Mouse (Mus musculus) gastrocnemius, postnatal 14 days (tissue): ENCODE measurements around the gene Celsr2. TPM values are rescaled to one million over a fixed set of nuclear protein-coding genes. Genes with fewer than 3 reads are reported as not detected.

Experiments used
- DNase-seq: peaks from one replicate; pipeline ENCODE4 v3.0.0; 2021; ENCODE audit warnings: mixed read lengths
- intact Hi-C: fragments of 180-260 bp; cut with DNase I; formaldehyde crosslinking; loops from one replicate; pipeline ENCODE4 v1.15.1; 2025; ENCODE audit warnings: low total_unique reads
- total RNA-seq, 2 experiments: library from RNA; stranded (reverse); gene quantifications; 2 replicates each; pipeline ENCODE4 v1.2.3; 2021

The Celsr2 gene
- total RNA-seq, 2 experiments from 2014 or later: 3.1 TPM

DNA sequence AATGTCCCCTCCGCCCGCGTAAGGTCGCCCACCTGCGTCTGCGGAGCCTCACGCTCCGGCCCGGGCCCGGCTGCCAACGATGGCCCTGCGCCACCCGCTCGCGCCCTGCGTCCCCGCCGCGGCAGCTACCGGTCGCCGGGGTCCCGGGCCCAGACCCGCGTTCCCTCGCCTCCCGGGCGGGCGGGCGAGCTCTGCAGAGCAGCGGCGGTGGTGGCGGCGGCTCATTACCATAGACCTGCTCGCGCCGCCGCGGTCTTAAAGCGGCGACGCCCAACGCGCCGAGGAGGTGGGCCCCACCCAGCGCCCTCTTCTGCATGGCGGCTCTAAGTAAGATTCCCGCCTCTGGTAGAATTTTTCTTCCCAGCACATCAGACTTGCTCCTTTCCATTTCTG is 475 bp upstream of the Celsr2 start:
- peak; percentile 73 for DNase-seq
- intact Hi-C loops: no loop called here

DNA sequence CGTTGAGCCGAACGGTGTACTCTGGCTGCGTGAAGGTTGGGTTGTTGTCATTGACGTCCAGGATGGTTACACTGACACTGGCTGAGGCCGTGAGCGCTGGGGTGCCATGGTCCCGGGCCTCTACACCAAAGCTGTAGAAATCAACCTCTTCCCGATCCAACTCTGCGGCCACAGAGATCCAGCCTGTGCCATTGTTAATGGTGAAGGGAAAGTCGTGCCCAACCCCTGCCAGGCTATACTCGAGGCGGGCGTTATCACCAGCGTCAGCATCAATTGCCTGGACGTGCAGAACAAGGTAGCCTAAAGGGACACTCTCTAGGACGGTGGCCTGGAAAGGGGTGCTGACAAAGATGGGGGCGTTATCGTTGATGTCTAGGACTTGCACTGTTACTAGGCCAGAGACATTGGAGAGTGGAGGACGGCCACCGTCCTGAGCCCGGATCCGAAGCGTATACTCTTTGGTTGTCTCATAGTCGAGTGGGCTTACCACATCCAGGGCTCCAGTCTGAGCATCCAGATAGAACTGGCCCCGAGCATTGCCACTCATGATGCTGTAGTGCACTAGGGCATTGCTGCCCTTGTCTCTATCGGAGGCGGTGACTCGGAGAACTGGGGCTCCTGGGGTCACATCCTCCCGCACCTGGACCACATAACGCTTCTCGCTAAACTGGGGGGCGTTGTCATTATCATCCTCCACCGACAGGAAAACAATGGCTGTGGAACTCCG is 1.6 kb downstream of the Celsr2 start:
- peak; percentile 3 for DNase-seq
- intact Hi-C loops: no loop called here

DNA sequence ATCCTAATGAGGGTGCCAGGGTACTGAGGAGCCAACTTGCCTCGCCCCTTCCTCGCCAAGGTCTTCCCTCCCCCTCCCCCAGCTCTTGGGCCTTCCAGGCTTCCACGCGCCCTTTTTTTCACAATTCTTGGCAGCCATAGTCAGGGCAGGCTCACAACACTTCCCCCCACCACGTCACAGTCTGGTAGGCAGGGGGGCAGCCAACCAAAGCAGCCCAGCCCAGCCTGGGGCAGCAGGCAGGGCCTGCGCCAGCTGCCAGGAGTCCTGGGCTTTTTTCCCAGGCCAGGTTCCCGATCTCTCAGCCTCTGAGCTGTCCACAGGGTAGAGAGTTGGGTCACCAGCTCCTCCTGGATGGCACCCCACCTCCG is 3.6 kb downstream of the Celsr2 start:
- intact Hi-C loops: no loop called here
- no peak for DNase-seq

DNA sequence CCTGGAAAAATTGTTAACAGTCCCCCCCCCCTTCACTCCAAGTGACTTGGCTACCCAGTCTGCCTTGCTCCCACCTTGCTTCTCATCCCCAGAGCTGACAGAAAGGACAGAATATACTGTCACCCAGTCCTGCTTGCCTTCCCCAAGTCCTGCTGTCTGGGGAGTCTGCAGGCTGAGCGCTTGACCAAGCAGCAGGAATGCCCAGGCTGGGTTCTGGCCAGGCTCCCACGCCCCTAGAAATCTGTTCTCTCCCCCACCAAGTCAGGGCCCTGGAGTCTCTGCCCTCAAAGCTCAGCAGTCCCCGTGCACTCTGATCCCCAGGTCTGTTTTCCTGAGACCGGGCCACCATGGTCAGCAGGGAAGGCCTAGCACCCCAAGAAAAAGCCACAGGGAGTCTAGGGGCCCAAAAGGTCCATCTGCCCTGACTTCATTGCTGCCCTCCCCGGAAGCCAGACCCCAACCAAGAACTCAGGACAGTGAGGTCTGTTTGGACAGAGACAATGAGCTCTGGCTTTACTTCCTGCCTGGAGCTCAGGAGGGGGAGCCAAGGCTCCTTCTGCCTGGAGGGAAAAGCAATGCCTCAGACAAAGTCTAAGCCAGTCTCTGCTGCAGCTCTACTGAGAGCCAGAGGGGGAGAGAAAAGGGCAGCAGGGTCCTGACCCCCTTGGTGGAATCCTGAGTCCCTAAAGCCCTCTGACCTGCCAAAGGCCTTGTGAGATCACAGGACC is 4.2 kb downstream of the Celsr2 start:
- DNase-seq: no peak
- intact Hi-C loops: no loop called here

DNA sequence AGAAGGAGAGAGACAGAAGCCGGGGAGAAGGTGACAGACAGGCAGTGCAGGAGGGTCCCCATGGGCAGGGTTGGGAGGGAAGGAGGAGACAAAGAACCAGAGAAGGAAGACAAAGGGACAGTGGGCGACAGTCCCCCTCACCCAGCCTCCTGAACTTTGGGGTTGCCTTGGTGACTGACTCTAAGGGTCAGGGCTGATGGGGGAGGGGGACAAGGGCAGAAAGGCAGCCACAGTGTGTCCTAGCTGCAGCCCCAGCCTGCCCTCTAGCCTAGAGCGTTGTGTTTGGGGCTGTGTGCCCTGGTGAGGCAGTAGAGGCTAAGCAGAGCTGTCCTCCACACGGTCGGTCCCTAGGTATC is 5.0 kb downstream of the Celsr2 start:
- DNase-seq: no peak
- intact Hi-C loops: no loop called here

DNA sequence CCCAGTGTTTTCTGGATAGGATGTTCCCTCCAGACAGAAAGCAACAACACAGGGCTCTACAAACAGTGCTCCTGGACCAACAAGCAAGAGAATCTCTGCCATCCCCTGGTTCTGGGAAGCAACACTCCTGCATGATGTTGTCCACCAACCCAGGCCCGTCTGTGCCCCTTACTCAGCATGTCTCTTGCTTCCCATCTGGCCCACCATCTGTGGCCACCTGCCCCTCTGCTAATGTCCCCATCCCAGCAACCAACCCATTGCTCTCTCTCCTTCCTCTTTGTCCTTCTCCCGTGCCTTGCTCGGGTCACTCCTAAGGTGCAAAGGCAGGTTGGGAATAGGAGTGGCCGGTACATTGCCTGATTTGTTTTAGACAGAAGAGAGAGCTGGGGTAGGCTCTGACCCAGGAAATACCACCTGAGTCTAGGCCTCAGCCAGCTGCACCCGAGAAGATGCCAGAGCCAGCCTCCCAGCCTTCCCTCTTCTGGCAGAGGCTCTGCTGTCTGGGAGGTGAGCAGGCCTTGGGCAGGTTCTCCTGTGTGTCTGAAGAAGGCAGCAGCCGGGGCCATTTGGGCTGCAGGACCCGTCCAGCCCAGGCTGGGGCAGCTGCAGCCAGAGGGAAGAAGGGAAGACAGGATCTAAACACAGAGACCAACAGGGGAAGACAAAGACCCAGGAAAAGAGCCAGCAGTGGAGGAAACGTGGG is 5.5 kb downstream of the Celsr2 start:
- DNase-seq: no peak
- intact Hi-C loops: no loop called here

DNA sequence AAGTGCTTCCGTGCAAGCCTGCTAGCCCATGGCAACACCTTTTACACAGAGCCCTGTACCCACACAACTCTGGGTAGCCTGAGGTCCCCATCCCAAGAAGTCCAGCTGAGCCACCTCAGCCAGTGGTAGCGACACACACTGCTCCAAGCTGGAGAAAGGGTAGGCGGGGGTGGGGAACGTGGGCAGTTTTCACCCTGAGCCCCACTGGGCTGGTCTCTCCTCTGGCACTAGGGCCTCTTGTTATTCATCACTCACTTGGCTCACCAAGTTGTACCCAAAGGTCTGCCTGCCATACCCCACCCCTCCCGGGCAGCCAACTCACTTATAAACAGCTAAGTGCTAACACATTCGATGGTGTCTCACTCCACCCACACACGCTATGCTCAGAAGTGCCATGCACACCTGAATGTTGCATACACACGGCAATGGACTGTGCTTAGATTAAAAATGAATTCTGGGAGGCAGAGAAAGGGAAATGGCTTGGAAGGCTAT is 6.8 kb downstream of the Celsr2 start:
- intact Hi-C loops: no loop called here

DNA sequence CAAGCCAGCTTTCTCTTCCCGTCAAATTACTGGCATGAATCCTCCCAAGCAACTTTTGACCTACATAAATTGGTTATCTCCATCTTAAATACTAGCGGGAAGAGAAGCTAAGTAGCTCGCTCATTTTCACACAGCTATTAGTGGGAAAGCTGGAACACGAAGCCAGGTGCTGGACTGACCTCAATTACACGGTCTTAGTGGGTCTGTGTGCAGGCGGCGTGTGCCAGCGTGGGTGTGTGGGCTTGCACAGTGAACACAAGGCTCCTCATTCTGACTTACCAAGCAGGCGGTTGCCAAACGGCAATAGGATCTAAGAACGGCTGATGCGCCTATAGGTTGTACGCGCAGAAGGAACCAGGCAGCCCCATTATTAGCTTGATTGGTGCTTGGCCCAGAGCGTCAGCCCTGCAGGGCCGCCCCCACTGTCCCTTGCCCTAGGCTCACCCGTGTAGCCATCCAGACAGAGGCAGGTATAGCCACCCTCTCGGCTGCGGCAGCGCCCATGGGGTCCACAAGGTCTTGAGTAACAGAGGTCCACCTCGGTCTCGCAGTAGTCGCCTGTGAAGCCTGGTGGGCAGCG is 9.0 kb downstream of the Celsr2 start:
- intact Hi-C loops: no loop called here
- no peak for DNase-seq

More for the DNA sequence above, 6.8 kb downstream of the Celsr2 start:
- DNase-seq: no peak

DNA sequence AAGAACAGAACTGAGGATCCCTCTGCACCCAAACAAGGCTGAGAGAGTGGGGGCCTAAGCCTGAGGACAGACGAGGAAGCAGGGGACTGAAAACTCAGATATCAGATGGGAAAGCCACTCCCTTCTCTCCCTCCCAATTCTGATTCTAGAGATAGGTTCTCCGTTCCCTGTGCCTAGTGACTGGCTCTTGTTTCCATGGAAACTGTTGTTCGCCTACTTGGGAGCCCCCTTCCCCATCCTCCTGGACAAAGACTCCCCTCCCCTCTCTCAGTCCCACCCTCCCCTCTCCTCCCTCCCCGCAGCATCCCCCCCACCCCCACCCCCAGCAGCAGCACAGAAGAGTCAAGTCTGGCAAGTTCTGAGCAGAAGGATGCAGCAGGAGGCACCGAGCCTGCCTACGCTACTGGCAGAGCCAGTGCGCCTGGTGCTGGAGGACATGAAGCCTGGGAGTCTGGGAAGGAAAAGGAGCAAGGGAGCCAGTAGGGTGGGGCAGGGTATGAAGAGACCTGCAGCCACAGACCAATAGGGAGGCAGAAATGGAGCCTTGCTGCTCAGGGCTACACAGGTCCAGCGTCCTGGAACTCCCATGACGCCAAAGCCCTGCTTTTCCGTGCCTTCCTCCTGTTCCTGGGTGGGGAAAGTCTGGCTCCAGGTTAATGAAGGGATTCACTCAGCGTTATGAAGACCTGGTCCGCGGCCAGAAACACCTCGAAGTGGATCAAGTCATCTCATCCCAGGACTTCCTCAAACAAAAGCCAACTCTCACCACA is 9.6 kb downstream of the Celsr2 start:
- intact Hi-C loops: no loop called here
- no peak for DNase-seq

DNA sequence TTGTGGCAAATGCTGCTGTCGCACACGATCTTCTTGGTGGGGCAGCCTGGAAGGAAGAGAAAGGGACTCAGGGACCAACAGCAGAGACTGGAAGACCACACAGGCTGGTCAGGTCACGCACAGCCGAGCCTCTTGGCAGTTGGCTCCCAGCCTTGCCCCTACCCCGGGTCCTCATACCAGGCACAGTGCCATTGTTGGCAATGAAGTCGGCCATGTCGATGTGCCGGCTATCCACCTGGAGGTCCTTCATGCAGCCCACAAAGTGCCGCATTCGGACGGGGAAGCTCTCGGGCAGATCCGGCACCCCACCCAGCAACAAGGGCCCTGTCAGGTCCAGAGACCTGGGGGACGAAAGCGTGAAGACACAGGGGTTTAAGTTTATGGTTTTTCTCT is 12.8 kb downstream of the Celsr2 start:
- DNase-seq: peak; percentile 5
- intact Hi-C loops: loop anchor here (5.0 kb wide), 1 partner anchor 160 kb away; the partner anchor contains the start of gene Tmem167b

DNA sequence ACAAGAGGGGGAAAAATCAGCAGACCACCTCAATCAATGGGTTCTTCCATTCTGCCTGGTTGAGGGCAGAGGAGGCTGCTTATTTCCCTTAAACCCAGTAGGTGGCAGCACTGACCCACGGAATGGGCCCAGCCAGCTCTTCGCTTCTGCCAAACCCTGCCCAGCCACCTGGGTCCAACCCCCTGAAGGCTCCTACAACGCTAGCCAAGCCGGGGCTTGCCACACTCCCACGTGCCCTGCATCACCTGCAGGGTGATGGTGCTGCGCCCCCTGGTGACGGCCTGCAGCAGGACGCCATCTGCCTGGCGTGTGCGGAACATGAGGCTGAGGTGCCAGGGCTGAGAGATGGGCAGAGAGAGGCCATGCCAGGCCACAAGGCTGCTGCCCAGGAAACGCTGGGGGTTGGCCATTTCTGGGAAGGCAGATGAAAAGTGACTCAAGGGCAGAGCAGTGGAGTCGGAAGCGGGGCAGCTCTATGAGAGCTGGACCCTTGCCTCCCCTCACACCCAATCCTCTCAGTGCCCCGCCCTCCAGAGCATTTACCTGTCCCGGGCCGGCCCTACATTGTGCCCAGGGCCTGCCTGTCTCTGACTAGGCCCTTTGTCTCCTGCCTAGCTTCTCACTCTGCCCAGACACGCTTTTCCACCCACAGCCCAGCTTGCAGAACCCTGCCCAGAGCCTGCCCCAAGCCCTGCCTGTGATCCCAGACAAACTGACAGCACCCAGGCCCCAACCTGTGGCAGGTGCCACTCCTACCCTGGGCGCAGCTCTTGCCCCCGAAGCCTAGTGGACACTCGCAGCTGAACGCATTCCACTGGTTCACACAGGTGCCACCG is 13.4 kb downstream of the Celsr2 start:
- intact Hi-C loops: loop anchor here (5.0 kb wide), 1 partner anchor 160 kb away; the partner anchor contains the start of gene Tmem167b

DNA sequence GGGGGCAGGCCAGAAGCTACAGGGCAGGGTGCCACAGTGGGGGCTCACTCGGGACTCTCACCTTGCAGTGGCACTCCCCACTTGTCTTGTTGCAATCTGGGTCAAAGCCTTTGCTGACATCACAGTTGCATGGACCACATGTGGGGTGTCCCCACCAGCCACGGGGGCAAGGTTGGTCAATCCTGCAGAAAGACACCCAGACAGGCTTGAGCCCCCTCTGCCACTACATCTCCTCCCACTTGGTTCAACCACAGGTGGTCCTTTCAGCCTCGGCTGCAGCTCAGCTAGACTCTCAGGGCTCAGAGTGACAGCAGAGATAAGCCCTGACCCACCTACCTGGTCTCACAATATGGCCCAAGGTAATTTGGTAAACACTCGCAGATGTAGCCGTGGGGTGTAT is 14.9 kb downstream of the Celsr2 start:
- DNase-seq: no peak

More for the DNA sequence above, 13.4 kb downstream of the Celsr2 start:
- peak; percentile 91 for DNase-seq

DNA sequence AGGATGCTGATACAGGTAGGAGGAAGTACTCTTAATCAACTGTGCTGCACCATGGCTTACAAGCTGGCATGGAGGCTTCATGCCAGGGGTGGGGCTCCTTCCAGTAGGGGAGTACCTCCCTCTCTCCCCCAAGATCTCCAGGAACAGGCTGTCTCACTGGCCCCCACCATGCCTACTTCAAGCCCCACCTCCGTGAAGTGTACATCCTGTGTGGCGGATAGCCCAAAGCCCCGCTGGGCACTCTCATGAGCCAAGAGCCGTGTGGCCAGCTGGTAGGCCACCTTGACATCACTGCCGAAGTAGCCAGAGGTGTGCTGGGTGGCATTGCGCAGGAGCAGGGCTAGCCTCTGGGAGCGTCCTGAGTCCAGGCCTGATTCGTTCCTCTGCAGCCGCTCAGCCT is 17.1 kb downstream of the Celsr2 start:
- intact Hi-C loops: no loop called here
- no peak for DNase-seq

More for the DNA sequence above, 14.9 kb downstream of the Celsr2 start:
- intact Hi-C loops: loop anchor here (5.0 kb wide), 1 partner anchor 162 kb away; the partner anchor contains the start of gene Tmem167b

DNA sequence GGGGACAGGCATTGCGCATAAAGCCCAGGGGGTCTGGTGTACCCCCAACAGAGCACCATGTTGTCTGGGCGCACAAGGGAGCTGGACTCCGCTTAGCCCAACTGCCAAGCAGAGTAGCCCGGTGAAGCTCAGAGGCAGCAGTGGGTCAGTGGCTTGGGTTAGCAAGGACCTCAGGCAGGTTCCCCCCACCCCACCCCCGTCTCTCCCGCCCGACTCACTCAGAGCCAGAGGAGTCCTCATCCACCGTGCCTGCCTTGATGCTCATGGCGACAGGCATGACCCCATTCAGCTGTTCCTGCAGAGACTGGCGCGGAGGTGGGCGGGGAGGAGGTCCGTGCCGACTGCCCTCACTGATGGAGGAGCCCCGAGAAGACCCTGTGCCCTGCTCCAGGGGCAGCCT is 22.6 kb downstream of the Celsr2 start:
- intact Hi-C loops: no loop called here
- DNase-seq: no peak

DNA sequence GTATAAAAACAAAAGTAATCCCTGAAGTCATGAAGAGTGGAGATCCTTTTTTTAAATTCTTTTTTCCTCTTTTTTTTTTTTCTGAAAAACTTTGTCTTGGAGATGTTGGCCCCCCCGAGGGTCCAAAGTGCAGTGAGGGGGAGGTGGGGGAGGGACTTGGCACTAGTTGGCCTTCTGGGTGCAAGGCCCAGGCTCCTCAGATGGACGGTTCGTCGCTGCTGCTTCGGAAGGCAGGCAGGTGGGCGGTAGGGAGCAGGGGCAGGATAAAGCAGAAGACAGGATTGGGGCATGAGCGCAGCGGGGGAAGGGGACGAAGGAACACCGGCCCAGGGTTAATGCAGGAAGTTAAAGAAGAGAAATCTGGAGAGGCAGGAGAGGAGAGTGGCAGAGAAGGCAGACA is 23.1 kb downstream of the Celsr2 start:
- intact Hi-C loops: no loop called here
- no peak for DNase-seq

DNA sequence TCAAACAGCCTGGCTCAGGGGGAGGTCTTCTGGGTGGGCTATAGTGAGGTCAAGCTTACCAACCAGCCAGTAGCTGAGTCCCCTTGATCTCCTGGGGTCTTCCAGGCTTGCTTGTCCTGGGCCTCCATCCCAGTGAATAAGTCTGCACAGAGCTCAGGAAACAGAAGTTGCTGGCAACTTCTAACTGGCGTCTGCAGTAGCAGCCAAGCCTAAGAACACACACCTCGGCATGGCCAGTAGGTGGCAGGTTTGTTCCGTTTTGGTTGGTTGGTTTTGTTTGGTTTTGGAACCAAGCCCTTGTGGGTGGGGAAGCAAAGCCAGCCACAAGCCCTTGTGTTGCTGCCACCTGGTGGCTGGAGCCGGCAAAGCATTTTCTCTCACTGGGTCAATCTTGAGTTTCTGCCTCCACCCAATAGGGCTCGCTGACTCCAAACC is 26.2 kb downstream of the Celsr2 start:
- peak; percentile 93 for DNase-seq
- intact Hi-C loops: loop anchor here (5.0 kb wide), 1 partner anchor 107 kb away; the partner anchor contains the start of gene Sort1

DNA sequence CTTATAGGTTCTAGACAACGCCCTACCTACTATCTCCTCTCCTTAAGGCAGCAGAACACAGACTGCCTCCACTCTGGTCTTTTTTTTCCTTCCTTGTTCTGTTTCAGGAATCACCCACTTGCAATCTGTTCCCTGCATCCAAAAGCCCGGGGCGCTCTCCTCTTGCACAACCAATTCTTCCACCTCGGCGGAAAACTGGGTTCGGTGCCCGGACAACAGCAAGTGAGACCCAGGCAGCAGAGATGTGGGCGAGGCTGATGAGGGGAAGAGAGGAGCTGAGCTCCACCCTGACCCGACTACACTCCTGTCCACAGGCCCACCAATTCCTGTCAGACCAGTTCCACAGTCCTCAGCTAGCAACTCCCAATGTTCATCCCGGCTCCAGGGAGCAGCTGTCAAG is 29.2 kb downstream of the Celsr2 start:
- intact Hi-C loops: loop anchor here (5.0 kb wide), 1 partner anchor 104 kb away; the partner anchor contains the start of gene Sort1
- no peak for DNase-seq

DNA sequence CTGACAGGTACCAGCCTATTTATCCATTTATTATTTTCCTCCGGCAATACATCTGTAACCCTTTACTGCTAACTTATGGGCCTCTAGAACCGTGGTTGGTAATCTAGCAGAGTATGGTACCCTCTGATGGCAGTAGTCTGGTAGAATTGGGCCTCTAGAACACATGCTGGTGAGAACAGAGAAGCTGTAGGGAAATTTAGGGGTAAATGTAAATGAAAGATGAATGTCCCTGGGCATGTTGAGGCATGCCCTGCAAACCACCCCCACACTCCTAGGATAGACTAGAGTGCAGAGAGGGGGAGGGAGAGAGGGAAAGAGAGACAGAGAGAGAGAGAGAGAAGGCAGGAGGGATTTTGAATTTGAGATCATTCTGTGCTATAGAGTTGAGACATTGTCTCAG is 30.9 kb downstream of the Celsr2 start:
- intact Hi-C loops: no loop called here
- DNase-seq: no peak
